Mouse (Mus musculus) cortical plate, adult 2 months (tissue): ENCODE results near the gene Bag1.

Experiments
- CTCF ChIP-seq: fragments of 200-500 bp; IDR thresholded peaks from 2 replicates; pipeline ENCODE4 v1.5.1; 2011; ENCODE audit warnings: mild to moderate bottlenecking, control low read depth, low read length; ENCODE audit not compliant: insufficient read depth; ENCODE audit errors: extremely low read depth
- POLR2A ChIP-seq: fragments of 200-500 bp; IDR thresholded peaks from 2 replicates; pipeline ENCODE4 v1.6.1; 2011; ENCODE audit warnings: mild to moderate bottlenecking, low read length, control low read depth; ENCODE audit not compliant: insufficient read depth; ENCODE audit errors: extremely low read depth

GRCm38 (mm10) chr4:40889252-40889651 is 58.8 kb downstream of the Bag1 start:
- TF ChIP-seq CTCF (no peak), POLR2A (no peak)
